Mouse (Mus musculus) retina, postnatal 7 days (tissue): Measurements from ENCODE around the gene Cog4.
"Not testable (repeated sequence)": the region's sequence is repeated elsewhere in the genome, so short reads cannot be mapped to it uniquely, and the experiment has no call there.

ENCODE experiments used
- DNase-seq: peaks from one replicate; pipeline ENCODE4 v3.0.0-alpha.2; 2012; ENCODE audit warnings: low read depth, low spot score

Gene Cog4

GRCm38 (mm10) chr8:110920773-110921277, 74.4 kb downstream of the Cog4 start:
- DNase-seq: no peak

DNA sequence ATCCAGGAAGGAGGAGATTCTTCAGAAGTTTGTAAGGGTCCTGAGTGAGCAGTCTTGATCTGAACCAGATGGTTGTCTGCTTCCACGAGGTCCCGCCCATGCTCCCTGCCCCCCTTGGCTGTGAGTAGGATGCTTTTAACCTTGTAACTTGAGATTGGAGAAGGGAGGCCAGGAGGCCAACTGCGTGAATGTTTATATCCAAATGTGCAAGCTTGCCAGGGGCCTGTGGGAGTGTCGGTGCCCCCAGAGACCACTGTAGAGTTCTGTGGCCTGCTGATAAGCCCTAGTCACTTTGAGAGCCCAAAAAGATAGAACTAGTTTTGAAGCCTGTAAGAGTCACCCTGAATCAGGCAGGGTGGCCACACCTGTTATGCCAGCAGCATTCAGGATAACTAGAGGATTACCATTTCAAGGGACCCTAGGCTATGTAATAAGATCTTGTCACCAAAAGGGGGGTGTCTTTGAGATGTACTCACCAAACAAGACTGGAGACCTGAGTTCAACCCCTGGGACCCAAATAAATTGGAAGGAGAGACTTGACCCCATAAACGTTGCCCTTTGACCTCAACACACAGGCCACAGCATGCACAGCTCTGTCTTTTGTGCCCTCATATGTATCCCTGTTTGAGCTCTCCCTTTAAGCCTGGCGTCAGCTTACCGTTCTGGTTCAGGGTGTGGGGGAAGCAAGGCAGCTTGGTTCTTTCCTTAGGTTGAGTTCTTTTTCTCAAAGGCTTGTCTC, 75.3 kb downstream of the Cog4 start:
- no peak for DNase-seq

DNA sequence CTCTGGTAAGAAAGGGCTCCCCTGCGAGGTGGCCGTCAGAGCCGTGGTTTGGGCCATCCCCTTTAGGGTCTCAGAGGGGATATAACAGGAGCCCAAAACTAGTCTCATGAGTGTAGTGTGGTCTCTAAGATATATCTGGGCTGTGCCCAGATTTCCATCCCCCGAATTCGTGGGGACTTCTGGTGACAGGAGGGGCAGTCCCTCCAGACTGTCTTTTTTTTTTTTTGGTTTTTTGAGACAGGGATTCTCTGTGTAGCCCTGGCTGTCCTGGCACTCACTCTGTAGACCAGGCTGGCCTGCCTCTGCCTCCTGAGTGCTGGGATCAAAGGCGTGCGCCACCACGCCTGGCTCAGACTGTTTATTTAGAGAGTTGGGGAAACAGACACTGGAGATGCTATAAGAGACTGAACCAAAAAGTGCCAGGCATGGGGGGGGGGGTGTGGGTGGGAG, 79.3 kb downstream of the Cog4 start:
- DNase-seq: no peak

GRCm38 (mm10) chr8:110926690-110927089, 80.3 kb downstream of the Cog4 start:
- DNase-seq: no peak

DNA sequence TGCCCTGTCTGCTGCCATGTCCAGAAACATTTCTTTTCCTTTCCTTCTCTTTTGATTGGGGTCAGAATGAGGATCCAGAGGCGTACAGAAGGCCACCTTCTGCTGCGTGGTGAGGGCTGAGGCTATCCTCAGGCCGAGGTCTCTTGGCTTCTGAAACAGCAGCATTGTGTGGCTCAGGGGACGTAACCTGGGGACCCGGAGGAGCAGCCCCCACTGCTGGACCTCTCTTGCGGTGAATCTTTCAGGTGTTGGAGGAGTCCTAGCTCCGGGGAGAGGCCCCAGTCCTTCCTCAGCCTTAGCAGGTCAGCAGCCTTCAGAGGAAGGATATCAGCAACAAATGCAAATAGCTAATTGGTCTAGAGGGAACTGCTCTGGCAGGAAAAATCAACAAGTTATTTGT, 82.0 kb downstream of the Cog4 start:
- DNase-seq: no peak

- no peak for DNase-seq
These were observed 82.7 kb downstream of the Cog4 start for GRCm38 (mm10) chr8:110929066-110929465.

- DNase-seq: not testable (repeated sequence)
These were observed 83.3 kb downstream of the Cog4 start for GRCm38 (mm10) chr8:110929672-110930071.

DNA sequence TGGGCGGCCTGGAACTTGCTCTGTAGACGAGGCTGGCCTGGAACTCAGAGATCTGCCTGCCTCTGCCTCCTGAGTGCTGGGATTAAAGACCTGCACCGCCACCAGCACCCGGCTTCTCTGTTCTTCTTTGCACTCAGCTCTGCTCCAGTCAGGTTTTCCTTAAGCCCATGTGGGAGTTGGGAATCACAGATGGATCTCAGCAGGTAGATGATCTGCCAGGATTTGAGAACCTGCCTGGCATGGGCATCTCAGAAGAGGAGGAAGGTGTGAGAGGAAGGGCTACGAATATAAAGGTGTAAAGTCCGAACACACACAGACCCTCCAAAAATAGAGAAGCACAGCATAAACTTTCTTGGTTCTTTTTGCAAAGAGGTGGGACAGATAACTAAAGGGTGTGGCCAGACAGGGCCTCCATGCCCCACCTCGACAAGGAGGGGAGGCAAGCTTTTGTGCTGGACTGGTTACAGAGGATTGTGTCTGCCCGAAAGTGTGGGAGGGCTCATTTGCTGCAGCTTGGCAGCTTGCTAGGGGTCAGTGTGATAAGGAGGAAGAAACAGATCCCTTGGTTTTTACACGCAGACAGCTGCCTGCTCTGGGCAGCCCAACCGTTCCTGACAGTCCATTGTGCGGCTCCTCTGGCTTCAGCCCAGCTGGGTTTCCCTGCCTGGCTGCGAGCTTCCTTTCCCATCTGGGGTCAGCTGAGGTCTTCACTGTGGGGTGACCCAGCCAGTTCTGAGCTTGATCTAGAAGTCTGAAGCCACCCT, 85.0 kb downstream of the Cog4 start:
- DNase-seq: no peak
